8 mouse cellular contexts compared by ENCODE assay signal in the genomic region with DNA sequence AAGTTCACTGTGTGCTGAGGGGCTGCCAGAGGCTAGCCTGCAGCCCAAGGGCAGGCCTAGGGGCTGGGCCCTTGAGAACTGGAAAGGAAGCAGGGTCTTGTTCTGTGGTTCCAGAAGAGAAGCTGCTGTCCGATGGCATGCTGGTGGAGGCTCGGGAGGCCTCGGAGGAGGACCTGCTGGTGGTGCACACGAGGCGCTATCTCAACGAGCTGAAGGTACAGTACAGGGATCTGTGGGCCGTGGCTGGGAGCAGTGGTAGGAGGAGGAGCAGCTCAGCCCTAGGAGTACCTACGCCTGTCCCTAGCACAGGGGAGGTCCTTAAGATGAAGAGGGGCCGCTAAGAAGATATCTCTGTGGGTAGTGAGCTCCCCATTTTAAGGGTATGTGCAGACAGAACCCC. TPM values are rescaled to one million over a fixed set of nuclear protein-coding genes. Genes with fewer than 3 reads are reported as not detected.
DNase-seq lines count a peak whose midpoint lies in the region; ATAC-seq and TF ChIP-seq lines count a peak whose summit lies in the region.
"Had no signal": no experiment of that assay in that cellular context is flagged by ENCODE, and none has a peak within 500 bp of the region (broad histone marks: within the 10 kb centered on the region; RNA-seq: fewer than 3 reads in every experiment).

No protein-coding gene starts in this region.

- H3K36me3 ChIP-seq in kidney, embryonic 16.5 days (ENCODE audit: insufficient read depth, low read length), result no peaks in the 10 kb centered on the region
- 0 out of 2 replicates have a peak, but pooled peaks cover 2% of the 10 kb centered on the region for H3K36me3 ChIP-seq in forebrain, embryonic 14.5 days (ENCODE audit: control insufficient read depth, insufficient read depth, low read length)
- peaks cover 4% of the 10 kb centered on the region for H3K36me3 ChIP-seq in limb, embryonic 13.5 days
- H3K36me3 ChIP-seq in myocyte (ENCODE audit: control insufficient read depth, insufficient read depth), result no peaks in the 10 kb centered on the region

- peaks cover 33% of the 10 kb centered on the region for H3K4me1 ChIP-seq in kidney, embryonic 16.5 days (ENCODE audit: insufficient read depth, low read length)
- peaks cover 48% of the 10 kb centered on the region for H3K4me1 ChIP-seq in forebrain, embryonic 14.5 days (ENCODE audit: control insufficient read depth, insufficient read depth, low read length)
- peaks cover 66% of the 10 kb centered on the region for H3K4me1 ChIP-seq in limb, embryonic 13.5 days

- no peak overlapping the region for H3K27ac ChIP-seq in kidney, embryonic 16.5 days (ENCODE audit: low read length)
- H3K27ac ChIP-seq in forebrain, embryonic 14.5 days (ENCODE audit: low read depth, low read length), result no peak overlapping the region
- H3K27ac ChIP-seq in limb, embryonic 13.5 days, result peak overlapping the region; percentile 39; the same call in 1 of the 2 replicates

- peak overlapping the region; percentile 38 for H3K9ac ChIP-seq in kidney, embryonic 16.5 days (replicated peaks; ENCODE audit: low read length)
- no peak overlapping the region for H3K9ac ChIP-seq in forebrain, embryonic 14.5 days (ENCODE audit: low read length)
- peak overlapping the region; percentile 54 for H3K9ac ChIP-seq in limb, embryonic 13.5 days

- no peaks in the 10 kb centered on the region for H3K27me3 ChIP-seq in kidney, embryonic 16.5 days (ENCODE audit: insufficient read depth, low read length)
- H3K27me3 ChIP-seq in forebrain, embryonic 14.5 days (replicated peaks; ENCODE audit: control insufficient read depth, insufficient read depth, low read length), result no peaks in the 10 kb centered on the region
- H3K27me3 ChIP-seq in limb, embryonic 13.5 days, result no peaks in the 10 kb centered on the region
- no peaks in the 10 kb centered on the region for H3K27me3 ChIP-seq in myocyte (ENCODE audit: control insufficient read depth, insufficient read depth, insufficient read length)

- H3ac ChIP-seq in myocyte (ENCODE audit: control insufficient read depth, insufficient read length), result no peak overlapping the region

- no peak overlapping the region for H3K4me3 ChIP-seq in kidney, embryonic 16.5 days (ENCODE audit: low read length)
- no peak overlapping the region for H3K4me3 ChIP-seq in forebrain, embryonic 14.5 days (ENCODE audit: low read depth, low read length)
- peak overlapping the region; percentile 16; the same call in 1 of the 2 replicates for H3K4me3 ChIP-seq in limb, embryonic 13.5 days
- H3K4me3 ChIP-seq in myocyte, result peak overlapping the region; percentile 25

- no peak for DNase-seq in kidney, adult 18-20 months
- no peak for DNase-seq in forebrain, embryonic 14.5 days (ENCODE audit: low spot score)
- no peak for DNase-seq in yolk sac, embryonic 10.5 days (ENCODE audit: low spot score)
- no peak for DNase-seq in layer of hippocampus, adult 11-12 months (ENCODE audit: low spot score)
- DNase-seq: layer of hippocampus, adult 9-11 months had no signal

- WGBS in kidney, embryonic 16.5 days, result 73% methylated on average over 9 of the region's 9 CpGs
- 85% methylated on average over 9 of the region's 9 CpGs for WGBS in forebrain, embryonic 14.5 days
- WGBS in limb, embryonic 13.5 days, result 78% methylated on average over 9 of the region's 9 CpGs

- no peaks in the 10 kb centered on the region for H3K79me2 ChIP-seq in myocyte (ENCODE audit: control insufficient read depth, insufficient read depth)

- no peak overlapping the region for H3K4me2 ChIP-seq in kidney, embryonic 16.5 days (replicated peaks; ENCODE audit: low read depth, low read length)
- peak overlapping the region; percentile 7; the same call in 1 of the 2 replicates for H3K4me2 ChIP-seq in forebrain, embryonic 14.5 days (ENCODE audit: low read length)
- H3K4me2 ChIP-seq in limb, embryonic 13.5 days (replicated peaks), result peak overlapping the region; percentile 77
- H3K4me2 ChIP-seq in myocyte (ENCODE audit: low read depth), result peak overlapping the region; percentile 68

- H3K9me3 ChIP-seq in kidney, embryonic 16.5 days (ENCODE audit: low read length), result no peaks in the 10 kb centered on the region
- H3K9me3 ChIP-seq in forebrain, embryonic 14.5 days (replicated peaks; ENCODE audit: control insufficient read depth, low read length), result no peaks in the 10 kb centered on the region
- H3K9me3 ChIP-seq in limb, embryonic 13.5 days, result no peaks in the 10 kb centered on the region

- TF ChIP-seq POLR2A in myocyte (IDR thresholded peaks at IDR 0.05; ENCODE audit: insufficient read length, low read depth), result no peak

- ATAC-seq in kidney, embryonic 16.5 days (ENCODE audit: low FRiP score, low TSS enrichment), result no peak
- no peak for ATAC-seq in forebrain, embryonic 14.5 days
- no peak for ATAC-seq in limb, embryonic 13.5 days (ENCODE audit: low FRiP score, low read depth)

TF ChIP-seq in myocyte, 11 proteins besides CTCF, POLR2A, EP300 and RAD21:
- no peak for TF ChIP-seq MYOG (IDR thresholded peaks at IDR 0.05; ENCODE audit: control insufficient read depth in 1 of 3, insufficient read depth in 1 of 3, insufficient read length in 2 of 3, low read depth in 2 of 3)
- no peak for TF ChIP-seq MAX (IDR thresholded peaks at IDR 0.05; ENCODE audit: low read depth)
- TF ChIP-seq TCF12 (IDR thresholded peaks at IDR 0.05; ENCODE audit: insufficient read depth, poor library complexity, severe bottlenecking), result no peak
- no peak for TF ChIP-seq CEBPB (IDR thresholded peaks at IDR 0.05; ENCODE audit: insufficient read depth, poor library complexity, severe bottlenecking)
- TF ChIP-seq MYOD1 (IDR thresholded peaks at IDR 0.05; ENCODE audit: control insufficient read depth in 1 of 3, insufficient read length in 2 of 3, low read depth in 2 of 3), result no peak
- no peak for TF ChIP-seq REST (IDR thresholded peaks at IDR 0.05; ENCODE audit: insufficient read depth, insufficient read length)
- no peak for TF ChIP-seq USF1 (IDR thresholded peaks at IDR 0.05; ENCODE audit: low read depth)
- TF ChIP-seq E2F4 (IDR thresholded peaks at IDR 0.05; ENCODE audit: insufficient read depth), result no peak
- TF ChIP-seq POLR2AphosphoS2 (IDR thresholded peaks at IDR 0.05; ENCODE audit: insufficient read length, low read depth), result no peak
- no peak for TF ChIP-seq TCF3 (IDR thresholded peaks at IDR 0.05; ENCODE audit: insufficient read length, low read depth)

RNA-seq across cellular contexts. Expression of gene Hdac11, which starts 2.6 kb away (rescaled TPM):
- polyA plus RNA-seq in kidney, embryonic 16.5 days (2015; fragmentation: Nextera tagmentation; extraction: Ambion mirVana), result 15.5 and 15.7 TPM in 2 replicates
- polyA plus RNA-seq in forebrain, embryonic 14.5 days (2014; fragmentation: Nextera tagmentation; extraction: Ambion mirVana), result 24.5 and 26.1 TPM in 2 replicates
- polyA plus RNA-seq in limb, embryonic 13.5 days (2015; fragmentation: Nextera tagmentation; extraction: Ambion mirVana), result 16.1 and 18.6 TPM in 2 replicates
- 39.3 TPM for polyA plus RNA-seq in myocyte (2012; fragmentation: generic; extraction: Trizol)

RNA-seq across cellular contexts. Expression of gene Nup210, which starts 42.4 kb away (rescaled TPM):
- 26.4 and 29.4 TPM in 2 replicates for polyA plus RNA-seq in kidney, embryonic 16.5 days (2015; fragmentation: Nextera tagmentation; extraction: Ambion mirVana)
- 13.9 and 15.6 TPM in 2 replicates for polyA plus RNA-seq in forebrain, embryonic 14.5 days (2014; fragmentation: Nextera tagmentation; extraction: Ambion mirVana)
- 6.3 and 7.8 TPM in 2 replicates for polyA plus RNA-seq in limb, embryonic 13.5 days (2015; fragmentation: Nextera tagmentation; extraction: Ambion mirVana)
- polyA plus RNA-seq in myocyte (2012; fragmentation: generic; extraction: Trizol), result 0.31 TPM

RNA-seq across cellular contexts. Expression of gene Fbln2, which starts 53.2 kb away (rescaled TPM):
- polyA plus RNA-seq in kidney, embryonic 16.5 days (2015; fragmentation: Nextera tagmentation; extraction: Ambion mirVana), result 39.8 and 43.8 TPM in 2 replicates
- polyA plus RNA-seq in forebrain, embryonic 14.5 days (2014; fragmentation: Nextera tagmentation; extraction: Ambion mirVana), result 7.3 and 12.8 TPM in 2 replicates
- polyA plus RNA-seq in limb, embryonic 13.5 days (2015; fragmentation: Nextera tagmentation; extraction: Ambion mirVana), result 192 and 196 TPM in 2 replicates
- 167 TPM for polyA plus RNA-seq in myocyte (2012; fragmentation: generic; extraction: Trizol)

Comparison
In these comparisons a context has a peak if more than half of its experiments do, and no peak if none do; other contexts are left out.
1. H3K4me3 ChIP-seq: peak in limb, embryonic 13.5 days (single experiment) and myocyte (single experiment); none in kidney, embryonic 16.5 days (single experiment) and forebrain, embryonic 14.5 days (single experiment).